Mouse (Mus musculus) stomach, postnatal 0 days (tissue): ENCODE results near the gene Gm10721.
"Not testable (repeated sequence)": the region's sequence is repeated elsewhere in the genome, so short reads cannot be mapped to it uniquely, and the experiment has no call there.

Source experiments
- CTCF ChIP-seq: IDR thresholded peaks from 2 replicates; pipeline ENCODE4 v1.5.1; 2016; ENCODE audit warnings: antibody characterized with exemption, low read depth, mild to moderate bottlenecking, moderate library complexity
- EP300 ChIP-seq: optimal IDR thresholded peaks from 2 replicates; pipeline ENCODE3; 2016; ENCODE audit warnings: antibody characterized with exemption

GRCm38 (mm10) chr9:3025653-3026052 lies 12.7 kb downstream of the Gm10721 start:
- TF ChIP-seq CTCF, EP300: not testable (repeated sequence)
